Mouse (Mus musculus) stomach, embryonic 15.5 days (tissue): ENCODE measurements around the gene Clint1. TPM values are rescaled to one million over a fixed set of nuclear protein-coding genes. Genes with fewer than 3 reads are reported as not detected.

Experiments used
- ATAC-seq: fragments of 200-750 bp; cut with Nextera tagmentation; 2 replicates; pipeline ENCODE4 v1.8.0; 2017; ENCODE audit warnings: low read depth, moderate number of reproducible peaks, moderate TSS enrichment; ENCODE audit not compliant: insufficient read depth, low FRiP score
- H3K27ac ChIP-seq: fragments of 300-500 bp; sonication (generic); 2 replicates; pipeline ENCODE4 v1.5.1; 2015; ENCODE audit warnings: mild to moderate bottlenecking, inconsistent platforms
- H3K27me3 ChIP-seq: fragments of 300-500 bp; sonication (generic); replicated peaks from 2 replicates; pipeline ENCODE4 v1.6.1; 2015; ENCODE audit warnings: inconsistent platforms
- H3K36me3 ChIP-seq: fragments of 300-500 bp; sonication (generic); 2 replicates; pipeline ENCODE4 v1.6.1; 2015; ENCODE audit warnings: inconsistent platforms
- H3K4me1 ChIP-seq: fragments of 300-500 bp; sonication (generic); 2 replicates; pipeline ENCODE4 v1.6.1; 2015; ENCODE audit warnings: inconsistent platforms
- H3K4me2 ChIP-seq: fragments of 300-500 bp; sonication (generic); 2 replicates; pipeline ENCODE4 v1.6.1; 2015; ENCODE audit warnings: mild to moderate bottlenecking, inconsistent platforms
- H3K4me3 ChIP-seq: fragments of 300-500 bp; sonication (generic); replicated peaks from 2 replicates; pipeline ENCODE4 v1.5.1; 2015; ENCODE audit warnings: inconsistent platforms
- H3K9ac ChIP-seq: fragments of 300-500 bp; sonication (generic); 2 replicates; pipeline ENCODE4 v1.6.1; 2015; ENCODE audit warnings: inconsistent platforms
- H3K9me3 ChIP-seq: fragments of 300-500 bp; sonication (generic); 2 replicates; pipeline ENCODE4 v1.6.1; 2016; ENCODE audit warnings: inconsistent platforms
- WGBS: fragments of 180-500 bp; shearing (Covaris S2); methylation state at CpG from one replicate; pipeline ENCODE4 v1.1.7; 2015; 5-methylcytosine and 5-hydroxymethylcytosine counted together
- polyA plus RNA-seq: library from polyadenylated mRNA; unstranded; fragments of >200 nt; fragmentation: Nextera tagmentation; extraction: Ambion mirVana; gene quantifications from 2 replicates; pipeline ENCODE4 v1.2.1, GENCODE M21; 2015

Clint1 gene
- polyA plus RNA-seq, 1 experiment from 2014 or later = 82.8 TPM

DNA sequence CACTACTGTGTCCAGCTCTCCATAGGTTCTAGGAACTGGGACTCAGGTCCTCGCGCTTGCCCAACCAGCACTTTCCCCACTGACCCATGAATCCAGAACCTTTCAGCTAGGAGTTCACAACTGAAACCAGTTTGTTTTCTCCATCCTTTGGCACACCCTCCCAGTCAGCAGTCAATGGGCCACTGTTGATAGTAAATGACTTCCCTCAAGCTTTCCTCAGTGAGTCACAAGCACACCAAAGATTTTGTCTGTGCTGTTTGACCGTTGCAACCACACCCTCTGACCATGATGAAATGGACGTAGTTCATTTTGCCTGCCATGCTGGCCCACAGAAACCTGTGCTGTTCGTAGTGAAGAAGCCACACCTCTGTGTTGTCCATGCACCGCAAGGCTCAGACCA lies 30.9 kb upstream of the Clint1 start:
- Histone ChIP-seq H3K4me1 (no peaks in the 10 kb centered on the region), H3K4me2 (no peak overlapping the region), H3K9me3 (no peaks in the 10 kb centered on the region), H3K27me3 (no peaks in the 10 kb centered on the region), H3K36me3 (no peaks in the 10 kb centered on the region), H3K4me3 (no peak overlapping the region), H3K27ac (no peak overlapping the region), H3K9ac (no peak overlapping the region)
- ATAC-seq = no peak
- 84% methylated on average over 6 of the region's 6 CpGs for WGBS

- Histone ChIP-seq H3K36me3 (no peaks in the 10 kb centered on the region), H3K4me1 (no peaks in the 10 kb centered on the region), H3K9me3 (no peaks in the 10 kb centered on the region), H3K4me3 (no peak overlapping the region), H3K4me2 (no peak overlapping the region), H3K9ac (no peak overlapping the region), H3K27ac (no peak overlapping the region; the same call in 1 of the 2 replicates), H3K27me3 (no peaks in the 10 kb centered on the region)
- no peak for ATAC-seq
These were observed 21.7 kb upstream of the Clint1 start for GRCm38 (mm10) chr11:45830112-45830511.

DNA sequence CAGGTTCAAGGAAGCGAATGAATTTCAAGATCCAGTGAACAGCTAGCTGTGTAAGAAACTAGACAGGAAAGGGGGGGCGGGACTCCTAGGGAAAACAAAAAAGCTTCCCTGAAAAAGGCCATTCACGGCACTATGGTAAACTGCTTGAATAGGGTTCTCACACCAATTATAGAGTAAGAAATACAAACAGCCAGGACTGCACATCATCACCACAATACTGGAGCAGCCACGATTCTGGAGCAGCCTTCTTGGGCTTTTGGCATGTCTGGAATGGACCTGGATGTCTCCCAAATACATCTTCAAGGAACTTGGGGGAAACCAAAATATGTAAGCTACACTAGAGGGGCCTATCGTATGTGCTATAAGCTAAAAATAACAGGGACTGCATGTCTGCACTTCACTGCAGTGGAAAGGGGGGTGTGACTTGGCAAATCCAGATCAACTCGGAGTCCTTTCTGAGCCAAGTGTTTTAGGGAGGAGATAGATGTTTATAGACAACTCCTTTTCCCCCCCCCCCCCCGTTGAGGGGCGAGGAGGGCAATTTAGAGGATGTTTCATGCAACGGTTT lies 21.0 kb upstream of the Clint1 start:
- Histone ChIP-seq H3K27me3 (no peaks in the 10 kb centered on the region), H3K4me3 (no peak overlapping the region), H3K4me1 (no peaks in the 10 kb centered on the region), H3K27ac (peak overlapping the region; percentile 38), H3K36me3 (no peaks in the 10 kb centered on the region), H3K9me3 (no peaks in the 10 kb centered on the region), H3K9ac (no peak overlapping the region), H3K4me2 (no peak overlapping the region)
- WGBS = 36% methylated on average over 9 of the region's 9 CpGs
- ATAC-seq = peak; percentile 29; the same call in 1 of the 2 replicates

DNA sequence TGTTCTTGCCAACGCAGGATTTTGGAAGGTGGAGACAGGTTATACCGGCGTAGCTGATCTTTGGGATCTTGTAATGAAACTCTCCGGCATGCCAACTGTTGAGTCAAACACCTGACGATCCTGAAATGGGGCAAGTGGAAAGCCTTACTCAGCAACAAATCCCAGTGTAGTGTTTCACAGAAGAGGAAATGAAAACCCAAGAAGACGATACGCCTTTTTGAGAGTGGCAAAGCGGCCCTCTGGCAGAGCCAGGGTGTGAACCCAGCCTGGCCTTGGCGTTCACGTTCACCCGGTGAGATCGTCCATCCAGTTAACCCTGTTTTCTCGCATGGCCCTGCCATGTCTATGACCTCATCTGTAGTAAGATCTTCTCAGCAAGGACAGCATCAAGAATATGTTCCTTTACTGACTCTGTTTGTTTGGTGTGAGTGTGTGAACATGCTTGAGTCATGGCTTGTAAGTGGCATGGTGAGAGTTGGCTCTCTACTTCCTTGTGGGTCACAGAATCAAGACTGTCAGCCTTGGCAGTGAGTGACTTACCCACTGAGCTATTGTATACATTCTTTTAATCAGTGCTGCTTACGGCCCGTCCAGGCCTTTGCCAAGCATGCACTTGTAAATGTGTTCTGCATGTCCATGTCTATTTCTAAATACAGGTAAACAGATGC lies 20.2 kb upstream of the Clint1 start:
- no peaks in the 10 kb centered on the region for H3K4me1 ChIP-seq
- no peaks in the 10 kb centered on the region for H3K36me3 ChIP-seq
- ATAC-seq = no peak
- no peak overlapping the region for H3K4me3 ChIP-seq
- H3K9ac ChIP-seq = no peak overlapping the region
- H3K4me2 ChIP-seq = no peak overlapping the region
- 82% methylated on average over 15 of the region's 15 CpGs for WGBS
- H3K9me3 ChIP-seq = no peaks in the 10 kb centered on the region
- H3K27ac ChIP-seq = peak overlapping the region; percentile 38
- H3K27me3 ChIP-seq = no peaks in the 10 kb centered on the region

- Histone ChIP-seq H3K9ac (no peak overlapping the region), H3K27me3 (no peaks in the 10 kb centered on the region), H3K4me3 (no peak overlapping the region), H3K4me2 (no peak overlapping the region), H3K9me3 (no peaks in the 10 kb centered on the region), H3K36me3 (no peaks in the 10 kb centered on the region), H3K27ac (no peak overlapping the region), H3K4me1 (no peaks in the 10 kb centered on the region)
- WGBS = 21% methylated on average over 4 of the region's 4 CpGs
- ATAC-seq = peak; percentile 43; the same call in 1 of the 2 replicates
These were observed 16.1 kb upstream of the Clint1 start for GRCm38 (mm10) chr11:45835625-45836255.

DNA sequence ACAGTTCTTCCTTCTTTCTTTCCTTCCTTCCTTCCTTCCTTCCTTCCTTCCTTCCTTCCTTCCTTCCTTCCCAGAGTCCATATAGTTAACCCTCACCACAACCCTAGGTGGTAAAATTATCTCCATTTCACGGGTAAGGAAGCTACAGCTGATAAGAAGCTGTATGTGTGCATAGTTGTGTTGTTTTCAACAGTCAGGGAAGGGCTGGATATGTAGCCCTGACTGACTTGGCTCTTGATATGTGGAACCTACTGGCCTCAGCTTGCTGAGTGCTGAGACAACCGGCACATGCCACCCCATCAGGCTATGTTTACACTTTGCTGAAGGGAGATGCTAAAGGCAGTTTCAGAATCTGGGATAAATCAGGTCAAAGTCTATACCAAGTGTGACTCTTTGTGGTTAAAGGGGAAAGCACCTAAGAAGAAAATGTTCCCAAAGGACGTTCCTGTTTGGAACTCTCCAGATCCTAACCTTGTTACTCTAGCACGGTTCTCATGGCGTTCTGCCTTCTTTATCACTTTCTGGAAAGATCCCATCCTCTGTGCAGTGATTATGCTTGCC lies 14.5 kb upstream of the Clint1 start:
- WGBS = 66% methylated on average over 5 of the region's 5 CpGs
- no peak overlapping the region for H3K27ac ChIP-seq

DNA sequence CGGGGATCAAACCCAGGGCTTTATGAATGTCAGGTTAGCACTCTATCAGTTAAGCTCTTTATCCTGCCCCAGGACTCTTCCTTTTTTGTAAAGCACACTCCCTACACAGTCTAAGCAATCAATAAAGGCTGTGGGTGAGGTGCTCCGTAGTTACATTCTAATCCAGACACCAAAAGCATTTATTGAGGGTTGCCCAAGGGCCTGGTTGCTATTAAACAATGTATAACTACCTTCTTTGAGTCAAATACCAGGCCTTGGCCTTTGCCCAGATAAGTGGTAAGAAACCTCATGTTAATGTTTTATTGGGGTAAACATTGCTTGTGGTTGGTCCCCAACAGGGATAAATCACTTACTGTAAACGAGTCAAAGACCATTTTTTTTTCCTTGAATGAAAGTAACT lies 13.4 kb upstream of the Clint1 start:
- ATAC-seq = no peak; the same call in 1 of the 2 replicates
- H3K4me2 ChIP-seq = no peak overlapping the region
- H3K4me3 ChIP-seq = no peak overlapping the region
- 36% methylated on average over 3 of the region's 3 CpGs for whole genome bisulfite sequencing
- H3K27me3 ChIP-seq = no peaks in the 10 kb centered on the region
- no peaks in the 10 kb centered on the region for H3K9me3 ChIP-seq
- H3K4me1 ChIP-seq = no peaks in the 10 kb centered on the region
- no peak overlapping the region for H3K9ac ChIP-seq
- H3K36me3 ChIP-seq = no peaks in the 10 kb centered on the region
- peak overlapping the region; percentile 2; the same call in 1 of the 2 replicates for H3K27ac ChIP-seq

More for the DNA sequence above, 14.5 kb upstream of the Clint1 start:
- Histone ChIP-seq H3K4me3 (no peak overlapping the region), H3K4me2 (no peak overlapping the region), H3K4me1 (no peaks in the 10 kb centered on the region), H3K9ac (no peak overlapping the region), H3K27me3 (no peaks in the 10 kb centered on the region), H3K36me3 (no peaks in the 10 kb centered on the region), H3K9me3 (no peaks in the 10 kb centered on the region)
- no peak for ATAC-seq

DNA sequence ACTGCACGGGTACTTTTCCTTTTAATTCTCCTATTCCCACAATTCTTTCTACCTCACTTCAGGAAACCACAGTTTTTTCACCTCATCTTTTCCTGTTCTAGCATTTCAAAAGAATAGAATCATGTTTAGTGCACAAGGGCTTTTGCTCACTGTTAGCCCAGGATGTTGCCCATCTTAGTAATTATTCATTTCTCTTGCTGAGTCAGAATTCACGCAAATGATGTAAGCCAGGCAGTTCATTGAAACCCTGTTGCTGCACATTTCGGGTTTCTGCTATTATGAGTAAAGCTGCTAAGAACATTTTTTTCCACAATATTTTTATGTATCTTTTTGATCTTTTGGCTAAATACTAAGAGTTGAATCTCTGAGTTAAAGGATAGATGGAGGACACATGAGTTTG lies 11.5 kb upstream of the Clint1 start:
- WGBS = 75% methylated on average over 3 of the region's 3 CpGs

GRCm38 (mm10) chr11:45846008-45846407 lies 5.8 kb upstream of the Clint1 start:
- no peak for ATAC-seq
- H3K27ac ChIP-seq = no peak overlapping the region

More for the DNA sequence above, 11.5 kb upstream of the Clint1 start:
- Histone ChIP-seq H3K4me3 (no peak overlapping the region), H3K27ac (no peak overlapping the region), H3K9ac (no peak overlapping the region), H3K9me3 (no peaks in the 10 kb centered on the region), H3K4me1 (no peaks in the 10 kb centered on the region), H3K36me3 (no peaks in the 10 kb centered on the region), H3K27me3 (no peaks in the 10 kb centered on the region), H3K4me2 (no peak overlapping the region)
- ATAC-seq = no peak

GRCm38 (mm10) chr11:45847548-45847947 lies 4.3 kb upstream of the Clint1 start:
- Histone ChIP-seq H3K9ac (no peak overlapping the region), H3K4me3 (no peak overlapping the region), H3K36me3 (no peaks in the 10 kb centered on the region), H3K27me3 (no peaks in the 10 kb centered on the region), H3K4me2 (no peak overlapping the region), H3K9me3 (no peaks in the 10 kb centered on the region), H3K27ac (no peak overlapping the region), H3K4me1 (no peaks in the 10 kb centered on the region)
- ATAC-seq = no peak
- WGBS = 70% methylated on average over 7 of the region's 7 CpGs

More at GRCm38 (mm10) chr11:45846008-45846407, 5.8 kb upstream of the Clint1 start:
- no peaks in the 10 kb centered on the region for H3K27me3 ChIP-seq
- H3K4me2 ChIP-seq = no peak overlapping the region
- no peaks in the 10 kb centered on the region for H3K4me1 ChIP-seq
- no peaks in the 10 kb centered on the region for H3K36me3 ChIP-seq
- H3K9ac ChIP-seq = no peak overlapping the region
- WGBS = 55% methylated on average over 3 of the region's 3 CpGs
- no peak overlapping the region for H3K4me3 ChIP-seq
- H3K9me3 ChIP-seq = no peaks in the 10 kb centered on the region

- no peak overlapping the region for H3K27ac ChIP-seq
- H3K9ac ChIP-seq = no peak overlapping the region
- no peaks in the 10 kb centered on the region for H3K36me3 ChIP-seq
- H3K9me3 ChIP-seq = no peaks in the 10 kb centered on the region
- ATAC-seq = no peak
- H3K4me2 ChIP-seq = no peak overlapping the region
- 84% methylated on average over 12 of the region's 12 CpGs for WGBS
- no peaks in the 10 kb centered on the region for H3K27me3 ChIP-seq
- peaks cover 4% of the 10 kb centered on the region; the same call in 1 of the 2 replicates for H3K4me1 ChIP-seq
- H3K4me3 ChIP-seq = no peak overlapping the region
These were observed 3.6 kb upstream of the Clint1 start for GRCm38 (mm10) chr11:45848253-45848652.

- no peak overlapping the region for H3K27ac ChIP-seq
- ATAC-seq = no peak
- WGBS = 79% methylated on average over 4 of the region's 4 CpGs
These were observed 2.6 kb upstream of the Clint1 start for GRCm38 (mm10) chr11:45849203-45849602.

More at GRCm38 (mm10) chr11:45849203-45849602, 2.6 kb upstream of the Clint1 start:
- Histone ChIP-seq H3K9me3 (no peaks in the 10 kb centered on the region), H3K27me3 (no peaks in the 10 kb centered on the region), H3K4me2 (no peak overlapping the region), H3K4me3 (no peak overlapping the region), H3K4me1 (peaks cover 11% of the 10 kb centered on the region), H3K36me3 (no peaks in the 10 kb centered on the region), H3K9ac (no peak overlapping the region)
